Mouse (Mus musculus) forebrain, embryonic 11.5 days (tissue): ENCODE results near the gene Mindy4. TPM values are rescaled to one million over a fixed set of nuclear protein-coding genes. Genes with fewer than 3 reads are reported as not detected.

Experiments used
- ATAC-seq: fragments of 200-750 bp; cut with Nextera tagmentation; replicated peaks from 2 replicates; pipeline ENCODE4 v1.8.0; 2017; ENCODE audit warnings: moderate TSS enrichment; ENCODE audit not compliant: low FRiP score
- DNase-seq: peaks from one replicate; pipeline ENCODE4 v3.0.0-alpha.2; 2017; ENCODE audit warnings: low spot score
- H3K27ac ChIP-seq: fragments of 300-500 bp; sonication (generic); 2 replicates; pipeline ENCODE4 v1.5.1; 2014; ENCODE audit warnings: low read depth, low read length
- H3K27me3 ChIP-seq: fragments of 300-500 bp; sonication (generic); 2 replicates; pipeline ENCODE4 v1.6.1; 2014; ENCODE audit warnings: mild to moderate bottlenecking, low read length, mixed read lengths; ENCODE audit not compliant: control insufficient read depth, insufficient read depth
- H3K36me3 ChIP-seq: fragments of 300-500 bp; sonication (generic); 2 replicates; pipeline ENCODE4 v1.6.1; 2014; ENCODE audit warnings: mild to moderate bottlenecking, low read length, moderate library complexity, mixed read lengths; ENCODE audit not compliant: control insufficient read depth, insufficient read depth
- H3K4me1 ChIP-seq: fragments of 300-500 bp; sonication (generic); replicated peaks from 2 replicates; pipeline ENCODE4 v1.6.1; 2014; ENCODE audit warnings: low read length, mixed read lengths; ENCODE audit not compliant: control insufficient read depth, insufficient read depth
- H3K4me2 ChIP-seq: fragments of 300-500 bp; sonication (generic); 2 replicates; pipeline ENCODE4 v1.6.1; 2014; ENCODE audit warnings: low read depth, mild to moderate bottlenecking, low read length, moderate library complexity, mixed read lengths; ENCODE audit not compliant: severe bottlenecking
- H3K4me3 ChIP-seq: fragments of 300-500 bp; sonication (generic); 2 replicates; pipeline ENCODE4 v1.5.1; 2014; ENCODE audit warnings: low read depth, low read length
- H3K9ac ChIP-seq: fragments of 300-500 bp; sonication (generic); 2 replicates; pipeline ENCODE4 v1.6.1; 2014; ENCODE audit warnings: low read length
- H3K9me3 ChIP-seq: fragments of 300-500 bp; sonication (generic); 2 replicates; pipeline ENCODE4 v1.6.1; 2016; ENCODE audit warnings: low read length, mixed read lengths; ENCODE audit not compliant: control insufficient read depth
- WGBS: fragments of 180-500 bp; shearing (Covaris S2); extraction: QIAGEN DNeasy Blood & Tissue Kit; methylation state at CpG from one replicate; pipeline ENCODE4 v1.1.7; 2014; 5-methylcytosine and 5-hydroxymethylcytosine counted together
- polyA plus RNA-seq: library from polyadenylated mRNA; unstranded; fragments of >200 nt; fragmentation: Nextera tagmentation; extraction: Ambion mirVana; gene quantifications from 2 replicates; pipeline ENCODE4 v1.2.1, GENCODE M21; 2014

Gene Mindy4
- polyA plus RNA-seq, 1 experiment from 2014 or later, result 22.5 TPM

DNA sequence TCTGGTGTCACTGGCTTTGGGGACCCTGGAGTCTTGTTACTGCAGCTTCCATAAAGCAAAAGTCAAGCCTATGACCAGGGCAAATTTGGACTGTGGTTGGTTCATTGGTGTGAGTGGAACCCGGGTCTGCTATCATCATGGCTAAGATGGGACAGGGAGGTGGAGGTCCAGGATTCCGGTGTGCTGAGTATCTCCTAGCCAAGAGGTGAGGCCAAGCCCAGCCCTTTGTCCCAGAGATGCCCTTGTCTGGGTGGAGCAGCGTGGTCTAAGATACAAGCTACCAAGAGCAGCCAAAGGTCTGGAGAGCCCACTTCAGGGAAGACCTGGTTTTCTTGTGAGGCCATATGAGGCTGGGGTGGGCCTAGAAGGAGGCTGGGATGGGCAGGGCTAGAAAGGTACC is 115.4 kb downstream of the Mindy4 start:
- no peak for ATAC-seq
- 94% methylated on average over 3 of the region's 3 CpGs for WGBS
- H3K27me3 ChIP-seq, result no peaks in the 10 kb centered on the region

GRCm38 (mm10) chr6:55319585-55320551 is 116.7 kb downstream of the Mindy4 start:
- 82% methylated on average over 14 of the region's 14 CpGs for WGBS
- ATAC-seq (no peak), DNase-seq (no peak)
- H3K4me2 ChIP-seq, result no peak overlapping the region
- no peak overlapping the region for H3K27ac ChIP-seq
- H3K4me1 ChIP-seq, result no peaks in the 10 kb centered on the region
- H3K27me3 ChIP-seq, result no peaks in the 10 kb centered on the region
- no peak overlapping the region for H3K4me3 ChIP-seq
- no peaks in the 10 kb centered on the region for H3K36me3 ChIP-seq
- no peaks in the 10 kb centered on the region for H3K9me3 ChIP-seq
- H3K9ac ChIP-seq, result no peak overlapping the region

More for the DNA sequence above, 115.4 kb downstream of the Mindy4 start:
- no peak overlapping the region for H3K27ac ChIP-seq
- H3K9ac ChIP-seq, result no peak overlapping the region
- DNase-seq, result no peak
- no peaks in the 10 kb centered on the region for H3K4me1 ChIP-seq
- no peak overlapping the region for H3K4me3 ChIP-seq
- H3K4me2 ChIP-seq, result no peak overlapping the region
- no peaks in the 10 kb centered on the region for H3K9me3 ChIP-seq
- H3K36me3 ChIP-seq, result no peaks in the 10 kb centered on the region

GRCm38 (mm10) chr6:55320894-55321293 is 117.7 kb downstream of the Mindy4 start:
- no peaks in the 10 kb centered on the region for H3K36me3 ChIP-seq
- 91% methylated on average over 4 of the region's 4 CpGs for WGBS
- H3K9ac ChIP-seq, result no peak overlapping the region
- no peak overlapping the region for H3K4me2 ChIP-seq
- H3K27ac ChIP-seq, result no peak overlapping the region
- no peaks in the 10 kb centered on the region for H3K4me1 ChIP-seq
- DNase-seq, result no peak
- no peaks in the 10 kb centered on the region for H3K9me3 ChIP-seq
- no peak for ATAC-seq
- no peaks in the 10 kb centered on the region for H3K27me3 ChIP-seq
- no peak overlapping the region for H3K4me3 ChIP-seq

DNA sequence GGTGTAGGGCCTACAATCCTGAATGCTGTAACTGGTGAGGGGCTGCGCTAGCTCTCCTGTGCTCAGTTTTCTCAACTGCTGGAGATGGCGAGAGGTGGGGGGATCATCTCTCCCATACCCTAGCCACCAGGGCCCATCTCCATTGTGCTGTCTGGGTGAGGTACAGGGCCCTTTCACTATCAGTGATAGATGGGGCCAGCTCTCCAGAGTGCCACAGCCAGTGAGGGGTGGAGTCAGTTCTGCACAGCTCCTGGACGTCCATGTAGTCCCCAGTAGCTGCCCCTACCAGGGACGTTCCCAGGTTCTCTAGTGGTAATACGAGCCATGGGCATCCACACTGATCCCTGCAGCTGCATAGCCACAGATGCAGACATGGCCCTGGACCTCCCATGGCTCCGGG is 118.3 kb downstream of the Mindy4 start:
- no peak overlapping the region for H3K4me2 ChIP-seq
- no peak overlapping the region for H3K27ac ChIP-seq
- H3K27me3 ChIP-seq, result no peaks in the 10 kb centered on the region
- no peaks in the 10 kb centered on the region for H3K9me3 ChIP-seq
- WGBS, result 77% methylated on average over 6 of the region's 6 CpGs
- H3K9ac ChIP-seq, result no peak overlapping the region
- DNase-seq (no peak), ATAC-seq (no peak)
- no peaks in the 10 kb centered on the region for H3K4me1 ChIP-seq
- H3K36me3 ChIP-seq, result no peaks in the 10 kb centered on the region
- H3K4me3 ChIP-seq, result no peak overlapping the region

GRCm38 (mm10) chr6:55322980-55323379 is 119.8 kb downstream of the Mindy4 start:
- H3K27me3 ChIP-seq, result no peaks in the 10 kb centered on the region
- DNase-seq (no peak), ATAC-seq (no peak)
- H3K9me3 ChIP-seq, result no peaks in the 10 kb centered on the region
- H3K4me1 ChIP-seq, result no peaks in the 10 kb centered on the region
- 90% methylated on average over 2 of the region's 2 CpGs for WGBS
- H3K36me3 ChIP-seq, result no peaks in the 10 kb centered on the region
- no peak overlapping the region for H3K4me3 ChIP-seq
- H3K9ac ChIP-seq, result no peak overlapping the region
- no peak overlapping the region for H3K27ac ChIP-seq
- H3K4me2 ChIP-seq, result no peak overlapping the region

DNA sequence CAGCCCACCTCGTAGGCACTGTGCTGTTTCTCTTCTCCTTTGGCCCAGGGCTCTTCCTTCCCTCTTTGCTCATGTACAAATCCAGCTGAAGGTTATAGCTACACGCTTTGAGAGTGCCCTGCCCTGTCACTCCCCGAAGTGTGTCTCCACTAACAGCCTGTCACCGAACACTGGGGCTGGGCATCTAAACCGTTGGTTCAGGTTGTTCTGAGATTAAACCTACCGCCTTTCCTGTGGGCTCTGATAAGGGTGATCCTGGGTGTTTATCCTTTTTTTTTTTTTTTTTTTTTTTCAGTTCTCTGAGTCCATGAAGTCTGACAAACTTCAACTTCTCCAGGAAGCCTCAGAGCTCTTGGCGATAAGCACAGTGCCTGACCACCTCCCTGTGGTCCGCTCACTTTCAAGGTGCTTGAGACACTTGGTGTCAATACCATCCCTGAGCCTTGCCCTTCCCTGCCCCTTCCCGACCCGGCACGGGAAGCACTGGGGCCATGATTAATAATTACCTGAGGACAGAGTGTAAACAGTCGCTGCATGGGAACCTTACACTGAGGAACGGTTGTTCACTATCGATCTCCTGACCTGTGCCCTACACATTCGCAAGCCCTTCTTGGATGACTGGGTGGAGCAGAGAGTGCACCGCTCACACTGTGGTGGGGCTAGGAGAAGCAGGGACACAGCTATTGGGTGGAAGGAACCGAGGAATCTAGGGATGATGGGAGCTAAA is 120.9 kb downstream of the Mindy4 start:
- no peaks in the 10 kb centered on the region for H3K4me1 ChIP-seq

DNA sequence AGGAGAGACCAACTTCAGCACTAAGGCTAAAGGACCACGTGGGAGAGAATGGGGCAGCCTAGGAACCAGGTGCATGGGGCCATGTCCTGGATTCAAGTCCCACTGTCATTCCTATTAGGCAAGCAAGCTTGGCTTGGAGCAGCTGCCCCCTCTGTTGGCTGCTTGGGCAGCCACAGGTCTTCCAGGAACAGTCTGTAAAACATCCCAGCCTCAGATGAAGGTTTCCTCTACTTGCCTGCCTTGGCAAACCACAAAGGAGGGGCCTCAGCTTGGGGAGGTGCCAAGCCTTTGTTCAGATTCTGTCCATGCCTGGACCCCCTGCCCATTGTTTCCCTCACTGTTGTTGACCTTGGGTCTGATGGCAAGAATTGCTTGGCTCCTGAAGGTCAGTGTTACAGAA is 121.6 kb downstream of the Mindy4 start:
- no peaks in the 10 kb centered on the region for H3K4me1 ChIP-seq
- WGBS, result 53% methylated on average over 1 of the region's 1 CpGs
- no peak overlapping the region for H3K4me3 ChIP-seq
- no peak for ATAC-seq
- no peaks in the 10 kb centered on the region for H3K36me3 ChIP-seq
- no peak overlapping the region for H3K9ac ChIP-seq
- no peaks in the 10 kb centered on the region for H3K9me3 ChIP-seq
- H3K27ac ChIP-seq, result no peak overlapping the region
- no peaks in the 10 kb centered on the region for H3K27me3 ChIP-seq
- no peak overlapping the region for H3K4me2 ChIP-seq
- no peak for DNase-seq

More for the DNA sequence above, 120.9 kb downstream of the Mindy4 start:
- Histone ChIP-seq H3K36me3 (no peaks in the 10 kb centered on the region), H3K4me3 (no peak overlapping the region), H3K4me2 (no peak overlapping the region), H3K27me3 (no peaks in the 10 kb centered on the region), H3K27ac (no peak overlapping the region), H3K9me3 (no peaks in the 10 kb centered on the region), H3K9ac (no peak overlapping the region)
- ATAC-seq (no peak), DNase-seq (no peak)
- 90% methylated on average over 17 of the region's 17 CpGs for WGBS

DNA sequence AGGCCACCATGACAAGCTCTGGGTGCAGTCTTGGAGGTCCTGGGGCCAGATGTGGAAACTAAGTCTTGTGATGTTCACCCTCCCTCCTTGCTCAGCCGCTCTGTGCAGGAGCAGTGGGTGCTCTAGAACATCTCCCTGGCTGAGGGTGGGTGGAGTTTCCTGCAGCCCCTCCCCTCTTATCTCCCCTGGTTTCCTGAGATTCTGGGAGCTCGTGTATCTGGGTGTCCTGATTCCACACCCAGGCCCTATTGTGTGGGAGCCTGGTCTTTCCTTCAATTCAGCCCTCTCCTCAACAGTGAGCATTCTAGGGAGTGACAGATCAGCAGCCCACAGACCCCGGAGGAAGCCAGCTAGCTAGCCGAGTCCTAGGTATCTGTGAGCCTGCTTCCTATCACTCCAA is 123.1 kb downstream of the Mindy4 start:
- ATAC-seq, result no peak
- Histone ChIP-seq H3K9ac (no peak overlapping the region), H3K4me1 (no peaks in the 10 kb centered on the region), H3K9me3 (no peaks in the 10 kb centered on the region), H3K4me3 (no peak overlapping the region), H3K4me2 (no peak overlapping the region), H3K27me3 (no peaks in the 10 kb centered on the region), H3K27ac (no peak overlapping the region), H3K36me3 (no peaks in the 10 kb centered on the region)
- no peak for DNase-seq
- WGBS, result 79% methylated on average over 4 of the region's 4 CpGs
